Mouse (Mus musculus) gastrocnemius, postnatal 4 days (tissue): ENCODE results near the gene Gin1. TPM values are rescaled to one million over a fixed set of nuclear protein-coding genes. Genes with fewer than 3 reads are reported as not detected.

Experiments used
- DNase-seq, 2 experiments: peaks; one replicate each; pipeline ENCODE4 v3.0.0; 2021 to 2022; ENCODE audit warnings: low spot score in 2 of 2, mixed read lengths in 2 of 2
- total RNA-seq, 2 experiments: library from RNA; stranded (reverse); gene quantifications; 2 replicates each; pipeline ENCODE4 v1.2.3; 2021

Gene Gin1
- total RNA-seq, 2 experiments from 2014 or later, result 5.3 to 5.7 TPM

DNA sequence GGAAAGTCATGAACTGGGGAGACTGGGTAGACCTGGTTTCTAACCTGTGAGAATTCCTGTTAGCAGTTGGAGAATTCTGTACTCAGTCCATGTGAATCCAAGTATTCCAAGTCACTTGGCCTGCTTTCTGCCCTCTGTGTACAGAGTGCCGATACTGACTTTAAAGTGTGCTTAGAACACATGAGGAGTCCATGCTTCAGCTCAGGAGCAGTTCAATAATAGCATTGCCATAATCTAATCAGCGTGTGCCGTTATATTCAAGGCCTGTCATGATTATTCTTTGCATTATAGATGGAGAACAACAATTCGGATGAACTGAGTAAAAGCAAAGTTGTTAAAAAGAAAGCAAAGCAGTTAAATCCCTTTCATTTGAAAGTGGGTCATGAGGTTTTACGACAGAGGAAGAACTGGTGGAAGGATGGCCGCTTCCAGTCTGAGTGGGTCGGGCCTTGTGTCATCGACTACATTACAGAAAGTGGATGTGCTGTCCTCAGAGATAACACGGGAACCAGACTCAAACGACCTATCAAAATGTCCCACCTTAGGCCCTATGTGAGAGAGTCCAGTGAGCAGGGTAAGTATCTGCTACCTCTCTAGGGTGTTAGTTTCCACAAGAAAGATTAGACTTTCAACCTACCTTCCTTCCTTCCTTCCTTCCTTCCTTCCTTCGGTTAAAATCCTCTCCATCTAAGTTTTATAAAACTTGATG lies 15.9 kb downstream of the Gin1 start:
- no peak for DNase-seq

DNA sequence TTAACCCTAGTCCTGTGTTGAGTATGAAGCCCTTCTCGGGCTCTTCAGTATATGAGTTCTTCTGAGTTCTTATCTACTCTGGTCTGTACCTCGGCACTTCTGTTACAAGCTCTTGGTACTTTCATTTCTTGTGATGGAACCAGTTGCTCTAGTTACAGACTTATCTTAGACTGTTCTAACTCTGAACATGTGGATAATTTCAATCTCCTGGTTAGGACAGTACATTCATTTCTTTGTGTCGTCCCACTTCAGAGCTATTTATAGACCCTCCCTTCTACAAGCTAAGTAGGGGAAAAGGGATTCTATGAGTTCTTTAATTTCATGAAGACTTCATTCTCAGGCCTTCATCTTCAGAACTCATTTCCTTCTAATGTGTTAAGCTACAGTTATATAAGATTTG lies 17.7 kb downstream of the Gin1 start:
- no peak for DNase-seq

DNA sequence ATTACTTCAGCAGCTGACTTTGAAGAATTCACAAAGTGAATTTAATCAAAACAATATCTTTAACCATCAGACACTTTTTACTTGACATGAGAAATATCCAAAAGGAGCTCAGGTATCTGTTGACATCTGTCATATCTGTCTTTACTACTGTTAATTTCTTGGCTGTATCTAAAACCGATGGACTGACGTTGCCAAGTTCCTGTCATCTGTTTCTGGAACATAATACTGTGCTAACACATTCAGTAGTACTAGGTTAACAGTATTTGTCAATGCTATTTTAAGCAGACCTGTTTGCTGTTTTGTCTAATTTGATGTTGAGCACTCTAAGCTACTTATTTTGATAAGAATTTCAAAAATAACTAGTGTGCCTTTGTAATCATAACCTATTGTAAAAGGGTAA lies 18.5 kb downstream of the Gin1 start:
- DNase-seq, result no peak

DNA sequence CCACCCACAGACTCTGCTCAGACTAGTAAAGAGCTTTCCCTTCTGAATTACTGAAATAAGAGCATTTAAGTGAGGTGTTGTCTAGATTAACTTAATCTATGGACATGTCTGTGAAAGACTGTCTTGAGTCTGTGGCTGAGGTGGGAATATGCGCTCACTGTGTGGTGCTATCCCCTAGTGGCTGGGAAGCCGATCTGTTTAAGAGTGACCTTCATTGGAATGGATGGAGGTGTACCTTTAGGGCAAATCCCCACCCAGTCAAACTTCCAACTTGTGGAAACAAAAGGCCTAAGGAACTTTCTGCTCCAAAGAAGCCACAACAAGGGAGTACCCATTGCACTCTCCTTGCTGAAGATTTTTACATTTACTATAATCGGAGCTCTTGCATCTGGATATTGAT lies 24.1 kb downstream of the Gin1 start:
- DNase-seq, result no peak

DNA sequence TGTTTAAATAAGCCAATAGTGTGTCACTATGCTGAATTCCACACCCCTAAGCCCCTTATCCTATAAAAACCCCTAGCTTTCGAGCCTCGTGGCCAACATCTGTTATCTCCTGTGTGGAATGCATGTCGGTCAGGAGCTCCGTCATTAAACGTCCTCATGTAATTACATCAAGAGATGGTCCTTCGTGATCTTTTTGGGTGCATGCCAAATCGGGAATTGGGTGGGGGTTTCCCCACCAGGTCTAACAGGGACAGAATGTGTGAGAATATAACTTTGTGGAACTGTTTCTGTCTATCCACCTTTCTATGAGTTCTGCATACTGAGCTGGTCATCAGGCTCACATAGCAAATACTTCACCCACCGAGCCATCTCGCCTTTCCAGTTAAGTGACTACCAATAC lies 26.0 kb downstream of the Gin1 start:
- no peak for DNase-seq

DNA sequence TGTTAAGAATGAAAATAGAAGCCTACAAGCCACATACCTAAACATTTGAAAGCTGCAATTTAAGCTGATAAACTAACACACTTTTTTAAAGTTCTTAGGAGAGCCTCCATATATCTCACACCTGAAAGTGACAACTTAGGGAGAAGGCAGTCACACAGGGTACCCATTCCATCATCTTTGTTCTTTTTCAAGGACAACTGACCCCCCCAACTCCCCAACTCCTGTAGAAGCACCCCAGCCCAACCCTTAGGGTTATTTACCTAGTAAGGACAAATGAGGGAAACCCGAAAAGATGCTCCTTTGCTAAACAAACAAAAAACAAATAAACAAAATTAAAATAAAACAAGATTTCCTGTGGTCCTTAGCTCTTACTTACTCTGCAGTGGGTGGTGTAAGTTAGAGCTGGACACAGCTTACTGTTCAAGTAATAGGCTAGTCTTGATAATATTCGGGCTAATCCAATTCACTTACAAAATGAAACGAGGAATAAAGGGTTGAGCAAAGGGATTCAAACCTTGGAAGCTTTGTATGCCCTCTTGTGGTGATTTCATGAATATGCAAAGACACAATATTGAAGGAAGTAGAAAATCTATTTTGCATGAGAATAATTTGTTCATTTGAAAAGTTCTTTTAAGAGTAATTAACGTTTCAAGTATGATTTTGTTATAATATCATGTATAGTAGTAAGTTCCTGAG lies 32.4 kb downstream of the Gin1 start:
- DNase-seq, result no peak

DNA sequence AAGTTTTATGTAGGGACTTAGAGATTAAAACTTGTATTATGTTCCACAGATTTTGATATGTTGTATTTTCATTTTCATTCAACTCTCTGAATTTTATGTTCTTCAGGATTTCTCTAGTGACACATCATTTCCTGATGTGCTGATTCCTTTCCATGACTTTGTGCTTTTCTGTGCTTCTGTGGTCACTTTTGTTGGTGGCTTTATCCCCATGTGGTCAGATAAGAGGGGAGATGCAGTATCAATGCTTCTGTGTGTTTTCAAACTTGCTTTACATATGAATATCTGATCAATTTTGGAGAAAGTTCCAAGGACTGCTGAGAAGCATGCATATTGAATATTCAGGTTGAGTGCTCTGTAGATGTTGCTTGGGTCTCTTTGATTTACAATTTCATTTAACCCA lies 34.5 kb downstream of the Gin1 start:
- DNase-seq, result no peak

DNA sequence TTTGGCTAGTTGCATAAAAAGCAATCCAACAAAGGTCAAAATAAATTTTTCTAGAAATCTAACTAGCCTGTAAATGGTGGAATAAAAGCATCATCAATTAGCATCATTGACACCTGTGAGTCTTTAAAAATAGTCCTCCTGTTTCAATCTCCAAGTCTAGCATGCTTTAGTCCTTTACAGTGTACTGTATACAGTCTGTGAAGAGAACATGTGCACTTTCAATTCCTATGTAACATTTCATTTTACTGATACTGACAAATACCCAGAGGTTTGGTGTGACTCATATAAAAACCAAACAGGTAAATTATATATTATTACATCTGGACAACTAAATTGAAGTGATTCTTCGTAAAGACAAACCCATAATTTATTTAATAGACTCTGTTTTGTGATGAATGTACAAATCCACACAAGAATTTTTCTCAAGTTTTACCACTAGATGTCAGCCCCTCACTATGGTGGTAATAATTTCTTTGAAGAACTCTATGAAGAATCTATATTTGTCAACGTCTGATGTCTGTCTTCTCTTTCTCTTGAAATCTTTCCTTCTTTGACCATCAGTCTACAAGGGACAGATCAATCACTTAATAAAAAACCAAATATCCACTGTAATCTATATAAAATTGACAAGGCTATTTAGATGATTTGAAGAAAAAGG lies 39.4 kb downstream of the Gin1 start:
- DNase-seq, result no peak

DNA sequence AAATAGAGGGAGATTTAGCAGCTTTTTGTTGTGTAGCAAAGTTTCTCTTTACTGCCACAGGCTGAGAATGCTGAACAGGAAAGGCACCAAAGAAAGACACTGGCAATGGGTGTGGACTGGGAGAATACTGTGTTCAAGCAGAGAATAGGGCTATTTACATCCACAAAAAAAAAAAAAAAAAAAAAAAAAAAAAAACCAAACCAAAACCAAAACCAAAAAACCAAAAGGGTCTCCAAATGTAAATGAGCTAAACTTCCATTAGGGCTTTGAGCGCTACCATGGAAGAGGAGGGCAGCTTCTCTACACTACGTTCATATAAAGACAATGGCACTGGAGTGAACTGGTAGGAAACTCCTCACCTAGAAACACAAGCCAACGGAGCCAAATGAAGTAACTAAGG lies 51.3 kb downstream of the Gin1 start:
- no peak for DNase-seq

DNA sequence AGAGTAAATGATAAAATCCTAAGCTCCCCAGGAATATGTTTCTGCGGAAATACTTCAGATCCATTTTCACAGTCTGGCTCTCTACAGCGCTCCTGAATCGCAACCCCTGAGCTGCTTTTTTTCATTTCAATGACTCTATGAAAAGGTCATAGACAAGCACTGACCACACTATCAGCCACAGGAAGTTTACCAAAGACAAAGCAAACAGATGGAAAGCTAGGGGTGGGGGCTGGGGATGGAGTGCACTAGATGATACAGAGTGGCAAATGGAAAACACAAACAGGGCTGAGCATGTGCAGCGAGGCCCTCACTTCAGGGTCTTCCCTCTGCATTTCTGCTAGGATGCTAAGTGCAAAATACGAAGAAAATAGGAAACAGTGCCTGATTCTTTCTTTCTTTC lies 52.2 kb downstream of the Gin1 start:
- DNase-seq, result no peak

DNA sequence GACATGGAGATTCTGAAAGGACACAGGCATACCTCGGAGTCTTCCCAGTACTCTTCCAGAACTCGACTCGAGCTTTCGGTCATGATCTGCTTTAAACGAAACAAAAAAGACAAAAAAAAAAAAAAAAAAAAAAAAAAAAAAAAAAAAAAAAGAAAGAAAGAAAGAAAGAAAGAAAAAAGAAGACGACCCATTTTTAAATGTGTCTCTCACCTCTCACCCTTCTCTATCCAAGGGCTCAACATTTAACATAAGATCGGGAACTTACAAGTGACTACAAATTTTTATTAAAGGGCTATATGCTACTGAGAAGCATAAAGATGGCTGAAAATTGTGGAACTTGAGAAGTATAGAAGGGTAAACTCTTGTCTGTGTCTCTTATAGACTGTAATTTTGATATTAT lies 52.9 kb downstream of the Gin1 start:
- no peak for DNase-seq

DNA sequence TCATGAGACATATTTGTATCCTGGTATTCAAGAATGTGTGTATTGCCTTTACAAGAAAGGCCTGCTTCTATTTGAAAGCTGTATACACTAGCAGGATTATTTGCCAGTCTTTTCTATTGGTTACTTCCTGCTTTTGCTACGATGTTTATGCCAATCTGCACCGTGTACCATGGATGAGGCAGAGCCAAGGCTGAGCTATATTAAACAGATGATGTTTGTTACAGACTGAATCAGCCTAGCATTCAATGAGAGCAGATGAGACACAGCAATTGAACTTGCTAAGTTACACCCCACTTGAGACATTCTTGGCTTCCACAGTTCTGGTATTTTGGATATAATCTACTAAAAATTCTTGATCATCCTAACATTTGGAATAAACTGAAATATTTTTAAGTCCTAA lies 57.6 kb downstream of the Gin1 start:
- DNase-seq, result no peak

DNA sequence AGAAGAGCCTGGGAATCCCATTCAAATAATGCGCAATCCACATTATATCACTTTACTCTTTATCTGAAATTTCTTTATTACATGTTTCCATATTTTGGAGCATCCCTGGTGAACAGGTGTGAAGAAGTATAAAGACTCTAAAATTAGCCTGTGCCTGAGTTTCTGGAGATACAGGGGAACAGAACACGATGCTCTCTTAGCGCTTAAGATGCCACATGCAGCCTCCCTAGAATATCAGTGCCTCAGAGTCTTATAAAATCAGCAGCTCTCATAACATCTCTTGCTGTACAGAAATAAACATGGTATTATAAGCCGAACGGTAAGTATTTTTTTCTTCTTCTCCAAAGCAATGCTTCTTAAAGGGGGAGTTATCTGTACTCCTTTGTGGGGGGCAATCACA lies 58.1 kb downstream of the Gin1 start:
- DNase-seq, result no peak

DNA sequence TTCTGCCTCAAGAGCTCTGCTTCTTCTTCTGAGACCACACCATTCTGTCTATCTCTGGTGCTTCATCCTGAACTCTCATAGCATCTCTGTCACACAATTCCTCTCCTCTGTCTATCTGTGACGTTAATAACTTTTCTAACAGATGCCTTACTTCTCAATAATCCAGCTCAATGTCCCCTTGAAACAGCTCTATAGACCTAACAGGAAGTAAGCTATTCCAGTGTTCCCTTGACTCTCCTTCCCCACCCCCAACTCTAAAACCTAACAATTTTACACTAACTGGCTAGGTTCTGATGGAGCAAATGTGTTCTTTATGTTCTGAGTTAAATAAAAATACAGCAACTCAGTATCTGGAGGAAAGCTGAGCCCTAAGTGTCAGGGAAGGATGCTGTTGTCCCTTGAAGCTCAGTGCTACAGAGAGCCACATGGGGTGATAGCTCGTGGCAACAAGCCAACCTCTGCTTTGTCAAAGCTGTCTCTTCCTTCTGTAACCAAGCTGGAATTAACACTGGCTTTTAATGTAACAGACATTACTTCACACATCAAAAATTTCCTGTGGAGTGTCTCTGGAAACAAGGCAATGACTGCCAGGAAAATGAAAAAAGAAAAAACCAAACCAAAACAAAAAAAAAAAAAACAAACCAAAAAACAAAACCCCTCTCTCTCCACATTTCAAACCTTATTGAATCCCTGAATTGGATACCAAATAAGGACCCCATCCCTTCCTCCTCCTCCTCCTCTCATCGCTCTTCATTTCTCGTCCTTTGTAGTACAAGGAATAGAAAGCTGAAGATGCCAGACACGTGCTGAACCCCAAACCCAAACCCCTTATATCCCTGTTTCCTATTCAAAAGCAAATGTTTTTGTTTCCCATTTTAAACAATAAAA lies 63.7 kb downstream of the Gin1 start:
- peak in 1 of 2 experiments; percentile 65 for DNase-seq

DNA sequence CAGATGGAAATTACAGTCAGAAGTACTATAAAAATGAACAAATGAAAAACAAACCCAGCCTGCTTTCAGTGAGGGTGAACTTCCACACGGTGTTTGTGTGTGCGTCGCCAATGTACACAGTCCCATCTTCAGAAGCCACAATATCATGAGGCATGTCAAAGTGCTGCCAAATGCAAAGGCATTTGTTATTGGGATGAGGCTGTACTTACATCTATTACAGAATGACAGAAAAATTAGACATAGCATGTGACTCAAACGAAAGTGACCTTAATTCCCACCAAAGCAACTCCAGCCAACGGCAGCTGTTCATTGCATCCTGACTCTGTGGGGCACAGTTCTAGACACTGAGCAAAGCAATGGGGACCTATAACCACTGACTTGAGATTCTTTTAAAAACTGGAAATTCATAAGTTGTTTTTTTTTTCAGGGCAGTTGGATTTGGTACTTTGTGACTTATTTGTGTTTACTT lies 64.4 kb downstream of the Gin1 start:
- no peak for DNase-seq

Other genes starting within 250 kb of the Gin1 start
- 10 to 100 TPM; 15.3 to 17.1 TPM for gene D1Ertd622e, start 108.1 kb upstream of the Gin1 start, total RNA-seq
- gene Ppip5k2, start 239 bp downstream of the Gin1 start, total RNA-seq, result 10 to 100 TPM; 10.1 to 12.8 TPM